Mouse (Mus musculus) embryo, embryonic 11.5 days (tissue): ENCODE measurements at regions not wholly inside any gene's neighbourhood (a gene's known extent, or its start where the extent isn't known, plus 50 kb on each side); places are given as distances from the start of the nearest gene placed in this dataset.
A peak's percentile ranks its signal among the peaks of the same experiment; 100 is the strongest.

Source experiments
- DNase-seq: peaks from one replicate; pipeline ENCODE4 v3.0.0-alpha.2; 2012; ENCODE audit warnings: low read depth, low spot score

- no peak for DNase-seq
These were observed 105.5 kb upstream of the Ccnd1 start for GRCm38 (mm10) chr7:145045230-145045629.

GRCm38 (mm10) chr7:145043455-145044149 is 103.9 kb upstream of the Ccnd1 start:
- DNase-seq: no peak

- no peak for DNase-seq
These were observed 101.1 kb upstream of the Ccnd1 start for GRCm38 (mm10) chr7:145040871-145041270.

GRCm38 (mm10) chr7:145034385-145034784 is 94.7 kb upstream of the Ccnd1 start:
- no peak for DNase-seq

GRCm38 (mm10) chr7:145031275-145031674 is 91.5 kb upstream of the Ccnd1 start:
- no peak for DNase-seq

DNA sequence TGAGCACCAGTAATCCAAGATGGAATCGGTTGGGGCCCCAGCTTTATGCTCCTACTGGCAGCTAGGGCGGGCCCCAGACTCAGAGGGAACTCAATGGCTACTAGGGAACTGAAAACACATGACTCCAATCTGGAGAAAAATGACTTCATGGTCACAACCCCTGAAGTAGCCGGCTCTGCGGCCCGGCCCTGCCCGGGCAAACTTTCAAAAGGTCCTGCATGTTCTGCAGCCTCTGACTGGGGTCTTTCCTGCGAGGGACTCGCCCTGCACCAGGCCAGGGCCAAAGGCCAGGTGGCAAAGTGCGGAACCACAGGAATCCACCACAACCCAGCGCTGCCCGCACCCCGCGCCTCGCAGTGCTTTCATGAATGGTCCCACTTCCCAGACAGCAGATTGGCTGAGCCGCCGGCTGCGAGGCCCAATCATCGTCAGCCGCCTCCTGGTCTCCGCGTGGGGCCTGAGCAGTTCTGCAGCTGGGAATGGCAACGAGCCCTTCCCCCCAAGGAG is 91.0 kb upstream of the Ccnd1 start:
- DNase-seq: peak; percentile 79

DNA sequence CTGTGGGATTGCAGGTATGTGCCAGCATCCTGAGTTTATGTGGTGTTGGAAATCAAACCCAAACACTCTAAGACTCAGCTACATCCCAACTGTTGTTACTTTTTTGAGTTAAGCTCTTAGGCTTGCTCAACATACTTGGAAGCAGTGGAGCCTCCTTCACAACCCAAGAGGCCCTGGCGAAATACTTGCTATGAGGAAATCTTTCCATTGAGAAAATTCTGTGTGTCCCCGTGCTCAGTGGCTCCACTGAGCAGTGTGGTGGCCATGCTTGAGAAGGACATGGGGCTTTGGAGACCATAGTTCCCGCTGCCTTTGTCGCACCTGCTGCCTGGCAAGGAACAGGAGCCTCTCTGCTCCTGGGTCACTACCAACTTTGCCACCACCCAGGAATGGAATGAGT is 89.9 kb upstream of the Ccnd1 start:
- DNase-seq: no peak

GRCm38 (mm10) chr7:145029124-145029523 is 89.4 kb upstream of the Ccnd1 start:
- no peak for DNase-seq

DNA sequence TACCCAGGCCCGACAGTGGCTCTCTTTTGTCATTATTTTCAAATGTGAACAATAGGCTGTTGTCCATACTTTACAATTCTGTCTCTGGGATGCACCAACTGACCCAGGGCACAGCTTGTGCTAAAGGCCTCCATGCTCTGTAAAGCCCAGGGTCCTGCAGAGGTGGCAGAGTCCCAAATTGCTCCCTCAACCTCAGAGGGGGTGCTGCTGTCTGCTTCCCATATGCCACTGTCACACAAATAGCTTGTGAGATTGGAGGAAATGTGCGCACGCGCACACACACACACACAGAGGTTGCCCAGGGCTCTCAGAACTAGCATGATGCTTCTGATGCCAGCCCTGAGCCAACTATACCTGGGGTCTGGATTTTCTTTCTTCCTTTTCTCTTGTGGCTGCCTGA is 87.3 kb upstream of the Ccnd1 start:
- no peak for DNase-seq

- no peak for DNase-seq
These were observed 86.2 kb upstream of the Ccnd1 start for GRCm38 (mm10) chr7:145026014-145026285.

DNA sequence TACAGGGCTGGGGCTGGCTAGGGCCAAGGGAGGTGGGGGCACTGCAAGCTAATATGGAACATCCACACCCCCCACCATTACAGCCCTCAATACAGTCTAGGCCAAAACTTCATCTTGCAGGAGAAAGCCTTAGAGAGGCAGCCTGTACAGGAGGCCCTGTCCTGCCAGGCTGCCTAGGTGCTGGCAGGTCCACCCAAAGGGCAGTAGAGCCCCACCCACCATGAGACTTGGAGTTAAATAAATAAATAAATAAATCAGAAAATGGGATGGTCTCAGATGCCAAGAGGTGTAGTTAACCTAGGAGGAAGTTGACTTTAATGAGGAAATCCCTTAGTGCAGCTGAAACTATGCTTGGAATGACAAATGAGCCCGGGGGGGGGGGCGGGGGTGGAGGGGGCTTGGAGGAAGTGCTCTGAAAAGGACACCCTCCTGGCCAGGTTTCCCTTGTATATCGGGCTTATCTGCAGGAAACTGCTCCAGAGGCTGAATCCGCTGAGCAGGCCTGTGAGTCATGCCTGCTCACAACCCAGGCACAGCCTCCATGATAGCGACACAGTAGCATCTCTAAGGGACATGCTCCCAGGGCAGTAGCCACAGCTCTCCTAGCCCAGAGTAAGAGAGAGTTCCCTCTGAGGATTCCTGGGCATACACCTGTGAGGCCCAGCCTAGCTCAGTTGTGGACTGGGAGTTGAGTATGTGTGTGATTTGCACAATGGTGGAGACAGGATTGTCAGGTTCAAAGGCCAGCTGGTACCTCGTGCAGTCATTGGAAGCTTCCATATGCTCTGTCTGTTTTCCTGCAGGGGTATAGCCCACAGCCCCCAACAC is 85.7 kb upstream of the Ccnd1 start:
- DNase-seq: no peak

- no peak for DNase-seq
These were observed 84.9 kb upstream of the Ccnd1 start for GRCm38 (mm10) chr7:145024651-145025050.

DNA sequence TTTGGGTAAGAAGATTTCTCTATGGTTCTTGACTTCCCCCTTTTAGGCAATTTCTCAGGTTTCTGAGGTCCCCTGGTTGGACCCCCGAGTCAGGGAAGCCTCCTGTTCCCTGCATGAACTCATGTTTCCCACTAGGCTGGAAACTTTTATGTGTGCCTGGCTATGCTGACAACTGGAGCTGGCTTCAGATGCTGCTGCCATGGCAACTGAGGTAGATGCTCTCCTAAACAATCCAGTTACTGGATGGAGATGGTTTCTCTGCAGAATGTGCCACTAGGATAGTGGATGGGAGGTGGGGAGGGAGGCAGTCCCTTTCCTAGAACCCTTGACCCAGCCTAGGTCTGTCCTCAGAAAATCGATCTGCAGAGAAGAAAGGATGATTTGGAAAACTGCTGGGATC is 79.4 kb upstream of the Ccnd1 start:
- no peak for DNase-seq

DNA sequence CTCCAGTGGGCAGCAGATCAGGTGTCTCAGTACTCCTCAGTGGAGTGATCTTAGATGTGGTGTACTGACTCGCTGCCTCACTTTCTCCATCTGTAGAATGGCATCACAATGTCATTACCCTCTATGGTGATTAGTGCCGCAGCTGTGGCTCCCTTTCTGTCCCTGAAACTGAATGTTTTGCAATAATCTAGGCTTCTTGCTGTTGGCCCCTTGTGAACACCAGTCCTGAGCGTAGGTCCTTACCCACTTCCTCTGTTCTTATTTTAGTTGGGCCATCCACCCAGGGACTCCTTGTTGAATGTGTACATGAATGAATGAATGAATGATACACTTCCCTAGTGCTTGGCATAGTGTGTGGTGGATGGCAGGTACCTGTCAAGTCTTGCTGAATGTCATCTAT is 78.4 kb upstream of the Ccnd1 start:
- DNase-seq: no peak

DNA sequence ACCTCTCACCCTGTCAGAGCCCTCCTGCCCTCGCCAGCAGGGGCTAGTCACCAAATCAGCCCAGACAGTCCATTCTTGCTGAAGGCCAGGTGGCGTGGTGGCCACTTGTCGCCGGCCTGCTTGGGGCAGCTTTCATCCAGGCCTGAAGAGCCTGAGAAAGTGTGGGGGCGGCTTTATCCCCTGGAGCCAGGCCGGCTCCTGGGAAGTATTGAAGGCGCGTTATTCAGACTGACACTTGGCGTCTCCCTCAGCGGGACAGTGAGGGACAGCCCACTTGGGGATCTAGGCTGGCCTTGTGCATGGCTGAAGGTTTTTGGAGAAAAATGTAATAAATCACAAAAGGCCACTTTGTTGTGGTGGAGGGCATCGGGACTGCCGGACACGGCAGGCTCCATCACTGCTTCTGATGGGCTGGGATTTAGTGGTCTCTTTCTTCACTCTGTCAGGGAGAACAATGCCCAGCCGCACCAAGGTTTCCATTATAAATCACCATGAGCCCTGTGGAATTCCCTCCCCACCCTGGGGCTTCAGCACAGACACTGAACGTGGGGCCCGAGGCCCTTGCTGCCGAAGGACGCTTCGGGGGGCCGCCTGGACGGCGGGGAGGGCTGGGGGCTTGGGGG is 75.8 kb upstream of the Ccnd1 start:
- DNase-seq: no peak

DNA sequence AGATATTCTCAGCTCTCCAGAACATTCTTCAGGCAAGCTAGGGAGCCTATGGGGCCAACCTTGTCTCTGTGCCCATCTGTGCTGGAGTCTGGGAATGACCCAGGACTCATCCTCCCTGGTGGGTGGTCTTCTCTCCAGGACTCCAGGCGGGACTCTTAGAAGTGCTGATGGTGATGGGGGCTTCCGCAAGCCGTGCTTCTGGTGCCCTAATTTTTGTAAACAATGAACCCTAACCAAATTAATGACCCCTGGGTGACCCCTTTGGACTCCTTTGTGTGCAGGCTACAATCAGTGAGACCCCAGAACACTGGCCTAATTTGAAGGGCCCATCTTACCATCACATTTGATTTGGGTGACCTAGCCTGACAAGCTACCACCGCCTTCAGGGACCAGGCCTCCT is 71.0 kb upstream of the Ccnd1 start:
- no peak for DNase-seq

- no peak for DNase-seq
These were observed 70.3 kb upstream of the Ccnd1 start for GRCm38 (mm10) chr7:145010004-145010403.

GRCm38 (mm10) chr7:145008662-145009333 is 69.1 kb upstream of the Ccnd1 start:
- no peak for DNase-seq

DNA sequence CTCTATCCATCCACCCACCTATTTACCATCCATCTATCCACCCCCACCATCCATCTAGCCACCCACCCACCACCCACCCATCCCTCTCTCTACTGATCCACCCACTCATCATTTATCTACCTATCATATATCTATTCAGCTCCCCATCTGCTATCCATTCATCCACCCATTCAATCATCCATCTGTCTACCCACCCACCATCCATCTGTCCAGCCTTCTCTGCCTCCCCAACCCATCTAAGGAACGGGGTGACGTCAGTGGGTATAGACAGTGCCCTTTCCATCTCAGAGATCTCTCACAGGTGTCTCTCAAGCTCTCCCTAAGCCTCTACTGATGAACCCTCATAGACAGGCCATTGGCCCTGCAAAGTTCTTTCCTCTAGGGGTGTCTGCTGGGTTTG is 67.5 kb upstream of the Ccnd1 start:
- DNase-seq: no peak

DNA sequence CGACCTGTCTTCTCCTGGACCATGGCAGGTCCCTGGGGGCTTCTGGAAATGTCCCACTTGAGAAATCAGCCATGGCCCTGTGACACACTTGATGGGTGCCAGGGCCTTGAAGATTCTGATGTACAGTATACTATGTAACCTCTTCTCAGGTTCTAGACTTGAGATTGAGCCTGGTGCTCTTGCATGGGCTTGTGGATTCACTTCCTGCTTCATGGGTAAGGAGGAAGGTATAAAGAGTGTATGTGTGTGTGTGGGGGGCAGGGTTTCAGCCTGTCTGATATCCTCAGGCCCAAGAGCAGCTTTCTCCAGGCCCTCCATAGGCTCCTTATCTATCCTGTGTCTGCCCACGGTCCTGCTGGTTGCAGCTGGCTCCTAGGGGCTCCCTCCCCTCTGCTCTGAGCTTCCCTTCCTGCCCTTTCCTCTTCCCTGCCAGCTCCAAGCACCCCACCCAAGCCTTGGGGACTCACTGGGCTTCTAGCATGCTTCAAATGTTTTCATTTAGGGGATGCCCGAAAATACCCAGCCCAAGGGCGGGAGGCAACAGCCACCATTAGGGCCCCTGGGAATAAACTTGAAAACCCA is 61.9 kb upstream of the Ccnd1 start:
- DNase-seq: no peak

- no peak for DNase-seq
These were observed 60.0 kb upstream of the Ccnd1 start for GRCm38 (mm10) chr7:144999741-145000140.

GRCm38 (mm10) chr7:144996847-144997246 is 57.1 kb upstream of the Ccnd1 start:
- no peak for DNase-seq
